Mouse (Mus musculus) neutrophil, adult 65 days (primary cell): ENCODE measurements around the gene Ifih1. TPM values are rescaled to one million over a fixed set of nuclear protein-coding genes. Genes with fewer than 3 reads are reported as not detected.

Experiments
- total RNA-seq: library from RNA; stranded (reverse); gene quantifications from 2 replicates; pipeline ENCODE4 v1.2.4, GENCODE M21; 2023

Gene Ifih1
- 17.9 and 20.5 TPM in 2 replicates for total RNA-seq

DNA sequence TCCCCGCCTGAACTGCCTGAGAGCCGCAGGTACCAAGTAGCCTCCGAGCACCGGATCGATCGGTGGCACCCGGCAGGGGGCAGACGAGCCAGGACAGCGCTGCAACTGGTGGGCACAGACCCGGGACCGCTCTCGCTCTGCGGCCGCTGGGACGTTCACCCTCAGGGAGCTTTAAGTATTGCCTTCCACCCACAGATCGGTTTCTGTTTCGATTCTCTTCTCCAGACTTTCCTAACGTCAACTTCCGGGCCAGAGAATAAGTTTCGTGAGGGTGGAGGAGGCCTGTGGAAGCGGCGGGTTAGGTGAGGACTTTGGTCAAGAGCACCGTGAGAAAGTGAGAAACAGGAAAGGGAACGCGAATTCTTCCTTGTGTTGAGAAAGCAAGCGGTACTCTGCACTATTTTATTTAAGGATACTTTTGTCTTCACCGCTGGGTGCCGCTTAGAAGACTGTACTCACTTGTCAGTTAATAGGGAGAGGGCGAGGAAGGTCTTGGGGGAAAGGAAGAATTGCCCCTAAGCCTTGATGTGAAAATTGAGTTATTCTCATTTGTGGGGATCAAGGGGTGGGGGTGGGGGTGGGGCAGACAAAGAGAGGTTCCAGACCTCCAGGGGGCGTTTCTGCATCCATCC, at the start of gene Ifih1:
Gene Ifih1 (minus strand): TSS at position 242 of the 632 bp plus-strand sequence.

DNA sequence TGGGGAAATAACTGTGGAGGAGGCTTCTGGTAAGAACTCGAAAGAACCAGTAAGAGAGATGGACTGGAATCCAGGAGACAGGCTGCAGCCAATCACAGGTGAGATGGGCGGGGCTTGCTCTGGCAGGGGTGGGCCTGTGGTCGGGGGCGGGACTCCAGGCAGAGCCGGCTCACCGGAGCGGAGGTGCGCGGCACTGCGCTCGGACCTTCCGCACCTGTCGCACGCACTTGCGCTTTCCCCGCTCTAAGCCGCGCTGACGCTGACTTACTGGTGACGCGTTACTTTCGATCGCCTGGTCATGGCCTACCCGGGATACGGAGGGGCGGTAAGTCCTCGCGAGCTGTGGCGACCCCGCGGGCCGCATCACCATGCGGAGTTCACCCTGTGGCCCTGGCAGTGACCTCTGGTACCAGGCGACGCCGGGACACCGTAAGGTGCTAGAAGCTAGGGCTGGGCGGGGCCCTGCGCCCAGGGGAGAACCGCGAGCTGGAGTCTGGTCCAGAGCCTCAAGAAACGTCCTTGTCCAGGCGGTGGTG, 18.1 kb upstream of the Ifih1 start, which contains the start of gene Gca:
Gene Gca (plus strand): TSS at position 151 of the 536 bp plus-strand sequence.

DNA sequence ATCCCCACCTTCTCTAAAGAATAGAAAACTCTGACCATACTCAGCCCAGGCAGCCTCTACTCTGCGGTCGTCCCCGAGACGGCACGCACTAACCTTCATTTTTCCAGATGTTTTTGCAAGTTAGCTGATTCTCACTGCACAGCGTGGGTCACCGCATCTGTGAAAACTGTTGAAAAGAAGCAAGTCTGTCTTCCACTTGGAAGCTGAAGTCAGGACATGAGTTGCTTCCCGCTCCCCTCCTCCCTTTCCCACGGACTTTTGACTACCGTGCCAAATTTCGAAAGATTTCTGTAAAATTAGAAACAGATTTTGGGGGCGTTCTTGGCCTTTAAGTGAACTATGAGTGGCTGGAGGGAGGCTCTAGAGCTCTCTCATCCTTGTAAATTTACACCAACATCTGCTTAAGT, 72.3 kb downstream of the Ifih1 start, which contains the start of gene Fap:
Gene Fap (minus strand): TSS at position 323 of the 407 bp plus-strand sequence.

Other genes with a start within 250 kb of the Ifih1 start
- gene Dpp4, start 234.0 kb downstream of the Ifih1 start, total RNA-seq = 1.2 and 5.5 TPM in 2 replicates
- gene Gcg, start 162.6 kb downstream of the Ifih1 start, total RNA-seq = not detected in 2 replicates
- 1.0 and 2.3 TPM in 2 replicates for gene Fap, start 72.2 kb downstream of the Ifih1 start, total RNA-seq
- gene Gca, start 18.0 kb upstream of the Ifih1 start, total RNA-seq = 111 and 133 TPM in 2 replicates